Comparison of ENCODE assay signal across 11 mouse cellular contexts in genomic region chr11:5257151-5257862, GRCm38 (mm10). TPM values are rescaled to one million over a fixed set of nuclear protein-coding genes. Genes with fewer than 3 reads are reported as not detected.
DNase-seq lines count a peak whose midpoint lies in the region; ATAC-seq and TF ChIP-seq lines count a peak whose summit lies in the region.
"Had no signal": no experiment of that assay in that cellular context is flagged by ENCODE, and none has a peak within 500 bp of the region (broad histone marks: within the 10 kb centered on the region; RNA-seq: fewer than 3 reads in every experiment).

No protein-coding gene starts in this region.

- H3K9ac ChIP-seq in lung, postnatal 0 days (replicated peaks; ENCODE audit: low read depth), result no peak overlapping the region
- no peak overlapping the region for H3K9ac ChIP-seq in embryonic facial prominence, embryonic 12.5 days
- no peak overlapping the region for H3K9ac ChIP-seq in kidney, embryonic 15.5 days
- H3K9ac ChIP-seq: lung, embryonic 15.5 days had no signal

- H3K36me3 ChIP-seq in lung, postnatal 0 days (ENCODE audit: insufficient read depth, low read length), result no peaks in the 10 kb centered on the region
- H3K36me3 ChIP-seq in embryonic facial prominence, embryonic 12.5 days, result no peaks in the 10 kb centered on the region
- H3K36me3 ChIP-seq in kidney, embryonic 15.5 days, result no peaks in the 10 kb centered on the region
- H3K36me3 ChIP-seq: G1E; lung, embryonic 15.5 days had no signal

- H3K4me2 ChIP-seq in lung, postnatal 0 days (replicated peaks; ENCODE audit: low read depth, low read length), result no peak overlapping the region
- no peak overlapping the region for H3K4me2 ChIP-seq in embryonic facial prominence, embryonic 12.5 days (replicated peaks)
- H3K4me2 ChIP-seq in kidney, embryonic 15.5 days, result no peak overlapping the region
- H3K4me2 ChIP-seq: lung, embryonic 15.5 days had no signal

- no peaks in the 10 kb centered on the region for H3K27me3 ChIP-seq in lung, postnatal 0 days (replicated peaks; ENCODE audit: insufficient read depth, low read length)
- H3K27me3 ChIP-seq in embryonic facial prominence, embryonic 12.5 days, result no peaks in the 10 kb centered on the region
- H3K27me3 ChIP-seq in kidney, embryonic 15.5 days, result no peaks in the 10 kb centered on the region
- H3K27me3 ChIP-seq: lung, embryonic 15.5 days had no signal

- H3K4me3 ChIP-seq in lung, postnatal 0 days (ENCODE audit: low read depth, low read length), result no peak overlapping the region
- H3K4me3 ChIP-seq in embryonic facial prominence, embryonic 12.5 days, result no peak overlapping the region
- H3K4me3 ChIP-seq in kidney, embryonic 15.5 days (replicated peaks), result no peak overlapping the region
- H3K4me3 ChIP-seq: lung, embryonic 15.5 days had no signal

- DNase-seq in lung, postnatal 0 days (ENCODE audit: low spot score), result no peak
- no peak for DNase-seq in lung, adult 18-20 months
- DNase-seq in thymus, postnatal 0 days (ENCODE audit: low spot score), result peak; percentile 43
- DNase-seq in urinary bladder, postnatal 14 days (ENCODE audit: low spot score), result no peak
- DNase-seq in urinary bladder, postnatal 10 days (ENCODE audit: low spot score), result no peak
- DNase-seq: adrenal gland, postnatal 10 days; cerebellum, adult 8-10 months had no signal

- TF ChIP-seq CTCF in lung, postnatal 0 days (IDR thresholded peaks at IDR 0.05), result peak; percentile 44

- ATAC-seq in lung, postnatal 0 days, result no peak
- ATAC-seq in embryonic facial prominence, embryonic 12.5 days (ENCODE audit: insufficient number of reproducible peaks, insufficient read depth, low FRiP score, low TSS enrichment), result no peak
- no peak for ATAC-seq in kidney, embryonic 15.5 days (replicated peaks; ENCODE audit: low FRiP score)

- 60% methylated on average over 13 of the region's 13 CpGs for WGBS in lung, postnatal 0 days
- 70% methylated on average over 13 of the region's 13 CpGs for WGBS in embryonic facial prominence, embryonic 12.5 days
- 79% methylated on average over 13 of the region's 13 CpGs for WGBS in kidney, embryonic 15.5 days

- peaks cover 18% of the 10 kb centered on the region; the same call in 1 of the 2 replicates for H3K4me1 ChIP-seq in lung, postnatal 0 days (ENCODE audit: insufficient read depth, low read depth, low read length)
- H3K4me1 ChIP-seq in embryonic facial prominence, embryonic 12.5 days, result peaks cover 39% of the 10 kb centered on the region
- H3K4me1 ChIP-seq in kidney, embryonic 15.5 days, result peaks cover 62% of the 10 kb centered on the region

- no peaks in the 10 kb centered on the region for H3K9me3 ChIP-seq in lung, postnatal 0 days (ENCODE audit: low read length)
- H3K9me3 ChIP-seq in embryonic facial prominence, embryonic 12.5 days, result no peaks in the 10 kb centered on the region
- no peaks in the 10 kb centered on the region for H3K9me3 ChIP-seq in kidney, embryonic 15.5 days (replicated peaks)
- H3K9me3 ChIP-seq: G1E; lung, embryonic 15.5 days had no signal

- no peak for TF ChIP-seq EP300 in lung, postnatal 0 days (IDR thresholded peaks at IDR 0.05)

- H3K27ac ChIP-seq in lung, postnatal 0 days (ENCODE audit: low read length), result no peak overlapping the region
- peak overlapping the region; percentile 89 for H3K27ac ChIP-seq in embryonic facial prominence, embryonic 12.5 days
- peak overlapping the region; percentile 63 for H3K27ac ChIP-seq in kidney, embryonic 15.5 days

RNA-seq across cellular contexts. Expression of gene Kremen1, which starts 4.1 kb away (rescaled TPM):
- polyA plus RNA-seq in lung, postnatal 0 days (2015; fragmentation: Nextera tagmentation; extraction: Ambion mirVana), result 13.3 and 14.7 TPM in 2 replicates
- 23.3 and 24.7 TPM in 2 replicates for polyA plus RNA-seq in embryonic facial prominence, embryonic 12.5 days (2016; fragmentation: Nextera tagmentation; extraction: Ambion mirVana)
- polyA plus RNA-seq in kidney, embryonic 15.5 days (2015; fragmentation: Nextera tagmentation; extraction: Ambion mirVana), result 21.8 and 22.9 TPM in 2 replicates
- polyA plus RNA-seq in thymus, postnatal 0 days (2015; fragmentation: Nextera tagmentation; extraction: Ambion mirVana), result 42.9 and 54.9 TPM in 2 replicates
